Mouse (Mus musculus): Measurements from ENCODE around the gene Prdm2. TPM values are rescaled to one million over a fixed set of nuclear protein-coding genes. Genes with fewer than 3 reads are reported as not detected.

Gene Prdm2
- total RNA-seq, 2 experiments from 2014 or later: 30.1 to 30.5 TPM

DNA sequence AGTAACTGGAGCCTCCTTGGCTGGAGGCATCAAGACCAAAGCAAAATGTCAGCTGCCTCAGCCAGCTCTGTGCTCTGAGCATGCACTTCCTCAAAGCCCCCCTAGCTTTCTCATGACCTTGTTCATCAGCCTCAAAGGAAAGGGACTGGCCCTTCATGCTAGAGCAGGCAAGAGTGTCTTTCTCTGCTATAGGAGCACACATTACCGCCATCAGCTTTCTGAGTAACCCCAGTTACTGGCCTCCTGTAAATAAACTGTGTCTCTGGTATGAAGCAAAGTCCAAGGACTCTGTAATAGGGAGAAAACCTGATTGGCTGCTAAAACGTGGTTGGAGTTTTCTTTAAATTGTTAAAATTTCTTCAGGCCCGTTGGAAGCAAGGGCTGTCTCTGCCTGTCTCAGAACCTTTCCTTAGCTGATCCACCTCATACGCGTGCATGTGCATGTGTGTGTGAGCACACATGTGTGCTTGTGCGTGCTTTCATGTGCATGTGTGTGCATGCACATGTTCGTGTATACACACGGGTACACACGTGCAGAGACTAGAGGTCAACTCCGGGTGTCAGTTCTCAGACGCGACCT lies 153.9 kb downstream of the Prdm2 start:
- intact Hi-C loops (cut with DNase I): no loop called here
- DNase-seq (ENCODE audit: extremely low spot score in 1 of 2, low spot score in 2 of 2): no peak

Small RNA genes lying within 50 kb of the gene (microRNA-seq; reads per million reads assigned to microRNA genes)
- gene Mir7021: 3.7 reads per million, percentile 9 among the genes with 10 or more reads in this experiment

Other genes starting within 250 kb of the Prdm2 start
- 10 to 100 TPM; 10.6 to 11.9 TPM for gene Pdpn, start 86.6 kb upstream of the Prdm2 start, total RNA-seq (2021)
- gene Lrrc38, start 136.8 kb upstream of the Prdm2 start, total RNA-seq (2021): under 1 TPM; 0.71 to 0.93 TPM
- not detected for gene Pramel1, start 181.4 kb upstream of the Prdm2 start, total RNA-seq (2021)
- gene Pramef8, start 199.4 kb upstream of the Prdm2 start, total RNA-seq (2021): 10 to 100 TPM in 1 of 2 experiments, 1 to 10 TPM in 1; 9.9 to 13.7 TPM
- not detected for gene Oog4, start 237.3 kb upstream of the Prdm2 start, total RNA-seq (2021)

Measured in left cerebral cortex, postnatal 10 days (tissue).